Mouse (Mus musculus) testis, postnatal 10 days (tissue): ENCODE measurements around the gene St3gal5.

Experiments used
- DNase-seq: peaks from one replicate; pipeline ENCODE4 v3.0.0; 2021; ENCODE audit warnings: low spot score

The St3gal5 gene

GRCm38 (mm10) chr6:72098021-72098655 lies 746 bp downstream of the St3gal5 start:
- DNase-seq = peak; percentile 63

DNA sequence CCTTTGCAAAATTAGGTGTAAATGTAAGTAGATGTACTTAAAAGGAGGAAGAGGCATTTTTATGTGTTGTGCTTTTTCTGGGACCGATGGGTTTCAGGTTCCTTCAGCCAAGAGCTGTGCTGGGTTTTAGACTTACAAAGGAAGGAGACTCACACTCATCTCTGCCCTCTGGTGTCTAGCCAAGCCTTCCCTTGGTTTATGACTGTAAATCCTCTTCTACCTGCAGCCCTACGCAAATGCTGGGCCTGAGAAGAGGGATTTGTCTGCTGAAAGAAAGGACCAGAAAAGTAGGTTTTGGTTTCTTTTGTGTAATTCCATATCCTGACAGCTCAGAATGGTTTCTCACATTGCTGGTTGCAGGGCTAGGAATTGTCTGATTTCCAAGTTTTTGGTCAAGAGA lies 1.3 kb downstream of the St3gal5 start:
- no peak for DNase-seq

DNA sequence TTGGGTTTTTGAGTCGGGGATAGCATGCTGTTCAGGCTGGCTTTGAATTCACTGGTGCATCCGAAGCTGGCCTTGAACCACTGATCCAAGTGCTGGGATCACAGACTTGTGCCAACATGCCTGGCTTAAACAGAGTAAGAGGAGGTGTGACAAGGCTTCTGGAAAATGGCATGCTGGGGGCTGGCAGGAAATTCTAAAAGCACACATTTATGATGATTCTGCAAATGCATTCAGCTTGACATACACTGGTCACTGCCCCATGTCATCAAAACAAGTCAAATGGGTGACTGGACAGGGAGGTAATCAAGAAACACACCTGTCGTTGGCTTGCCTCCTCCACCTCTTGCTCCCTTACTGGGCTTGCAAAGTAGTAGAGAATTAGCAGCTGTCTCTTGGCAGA lies 1.9 kb downstream of the St3gal5 start:
- no peak for DNase-seq

DNA sequence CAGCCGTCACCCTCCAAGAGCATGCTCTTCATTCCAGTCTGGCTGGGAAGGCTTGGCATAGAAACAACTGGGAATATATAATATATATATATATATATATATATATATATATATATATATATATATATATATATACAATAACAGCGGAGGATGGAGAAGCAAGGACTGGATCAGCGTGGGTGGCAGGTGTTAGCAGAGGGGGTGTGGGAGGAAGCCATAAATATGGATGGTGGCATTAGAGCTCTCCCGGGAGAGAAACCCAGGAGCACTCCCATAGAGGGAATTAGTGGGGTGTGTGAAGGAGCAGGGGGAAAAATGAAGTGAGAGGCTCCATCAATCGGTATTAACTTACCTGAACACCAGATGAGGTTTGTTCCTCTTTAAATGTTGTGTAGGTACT lies 2.8 kb downstream of the St3gal5 start:
- DNase-seq = no peak

DNA sequence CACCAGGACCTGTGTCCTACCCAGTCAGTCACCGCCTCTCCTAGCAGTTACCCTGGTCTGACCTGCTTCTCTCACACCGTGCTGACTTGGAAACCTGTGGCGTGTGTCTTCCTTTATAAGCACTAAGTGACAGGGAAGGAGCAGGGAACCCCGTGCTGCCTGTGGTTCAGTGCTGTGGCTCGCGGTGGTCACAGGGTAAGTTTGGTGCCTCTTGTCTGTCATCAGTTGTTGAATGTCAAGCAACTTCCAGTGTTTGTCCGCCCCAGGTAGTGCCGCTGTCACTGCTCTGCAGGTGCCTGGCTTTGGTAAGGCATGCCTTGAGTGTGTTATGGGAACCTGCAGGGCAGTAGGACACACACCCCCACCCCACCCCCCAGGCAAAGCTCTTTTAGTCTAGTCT lies 3.5 kb downstream of the St3gal5 start:
- no peak for DNase-seq

- no peak for DNase-seq
Observed at GRCm38 (mm10) chr6:72101386-72101785, 4.0 kb downstream of the St3gal5 start.

DNA sequence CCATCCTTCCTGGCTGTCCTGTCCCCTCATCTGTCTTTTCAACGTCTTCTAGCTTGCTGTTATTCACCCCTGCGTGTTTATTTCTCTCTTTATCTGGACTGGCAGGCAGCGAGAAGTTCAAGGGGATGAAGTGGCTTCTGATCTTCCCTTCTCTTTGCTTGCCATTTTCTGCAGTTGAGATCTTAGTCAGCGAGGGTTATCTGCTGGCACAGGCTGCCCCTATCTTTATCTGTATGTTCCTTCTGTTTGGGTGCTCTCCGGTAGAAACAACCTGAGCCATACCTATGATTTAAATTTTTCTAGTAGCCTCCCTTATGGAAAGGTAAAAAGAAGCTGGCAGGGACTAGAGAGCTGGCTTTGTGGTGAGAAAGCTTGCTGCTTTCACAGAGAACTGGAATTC lies 4.7 kb downstream of the St3gal5 start:
- no peak for DNase-seq

- no peak for DNase-seq
Observed at GRCm38 (mm10) chr6:72104534-72104933, 7.1 kb downstream of the St3gal5 start.

DNA sequence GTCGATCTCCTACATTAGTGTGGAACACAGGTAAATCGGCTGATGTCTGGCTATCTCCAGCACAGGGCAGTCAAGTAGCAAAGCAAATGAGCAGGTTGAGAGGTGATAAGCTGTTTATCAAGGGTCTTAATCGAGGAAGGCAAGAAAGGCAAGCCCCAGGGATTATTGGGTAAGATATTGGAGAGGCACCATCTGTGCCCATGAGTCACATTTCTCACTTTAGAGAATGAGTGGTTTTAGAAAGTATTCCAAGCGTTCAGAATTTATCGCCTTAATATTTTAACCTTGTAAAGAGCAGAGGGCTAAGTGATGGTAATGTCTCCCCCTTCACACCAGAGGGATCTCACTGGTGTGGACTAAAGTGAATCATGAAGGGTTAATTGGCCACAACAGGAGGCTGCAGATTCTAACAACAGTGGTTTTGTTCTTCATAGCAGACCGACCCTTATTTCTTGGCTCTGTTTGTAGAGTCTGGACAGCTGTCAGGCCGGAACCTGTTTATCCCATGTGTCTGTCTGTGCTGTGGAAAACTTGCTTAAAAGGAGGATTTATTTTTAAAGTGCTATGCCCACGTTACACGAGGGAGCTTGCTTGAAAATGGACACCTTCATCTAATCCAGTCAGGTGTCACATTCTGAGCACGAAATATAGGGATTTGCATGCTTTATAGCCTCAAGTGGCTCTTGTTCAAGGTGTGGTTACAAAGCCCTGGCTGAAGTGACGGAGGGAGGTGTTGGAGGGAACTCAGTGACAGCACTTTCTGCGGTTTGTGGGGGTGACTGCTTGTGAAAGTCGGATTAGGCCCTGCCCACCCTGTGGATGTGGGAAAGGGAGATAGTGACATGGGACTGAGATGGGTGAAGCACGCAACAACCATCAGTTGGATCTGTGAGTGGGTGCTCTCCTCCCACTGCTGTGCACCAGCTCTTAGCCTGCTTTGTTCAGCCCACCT lies 11.8 kb downstream of the St3gal5 start:
- DNase-seq = no peak

- DNase-seq = no peak
Observed at GRCm38 (mm10) chr6:72110577-72110976, 13.2 kb downstream of the St3gal5 start.

- DNase-seq = no peak
Observed at GRCm38 (mm10) chr6:72112575-72112974, 15.2 kb downstream of the St3gal5 start.

DNA sequence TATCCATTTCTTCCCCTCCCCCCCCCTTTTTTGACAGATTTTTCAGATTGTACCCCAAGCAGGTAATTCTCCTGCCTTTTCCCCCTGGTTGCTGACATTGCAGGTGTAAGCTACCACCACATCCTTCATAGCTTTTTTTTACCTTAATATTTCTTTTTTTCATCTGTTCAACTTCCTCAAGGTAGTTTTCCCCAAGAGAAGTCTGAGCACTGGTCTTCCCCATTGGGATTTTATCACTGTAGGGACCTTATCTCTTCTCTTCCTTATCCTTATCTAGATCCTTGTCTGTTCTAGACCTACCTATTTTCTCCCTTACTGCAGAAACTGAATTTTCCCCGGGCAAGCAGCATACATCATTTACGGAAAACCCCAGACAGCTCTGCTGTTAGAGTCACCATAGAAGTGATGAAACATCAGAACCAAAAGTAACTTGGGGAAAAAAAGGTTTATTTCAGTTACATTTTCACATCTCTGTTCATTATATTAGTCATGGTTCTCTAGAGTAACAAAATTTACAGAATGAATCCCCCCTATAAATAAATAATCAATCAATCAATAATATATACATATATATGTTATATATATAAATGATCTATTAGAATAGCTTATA lies 15.8 kb downstream of the St3gal5 start:
- no peak for DNase-seq

DNA sequence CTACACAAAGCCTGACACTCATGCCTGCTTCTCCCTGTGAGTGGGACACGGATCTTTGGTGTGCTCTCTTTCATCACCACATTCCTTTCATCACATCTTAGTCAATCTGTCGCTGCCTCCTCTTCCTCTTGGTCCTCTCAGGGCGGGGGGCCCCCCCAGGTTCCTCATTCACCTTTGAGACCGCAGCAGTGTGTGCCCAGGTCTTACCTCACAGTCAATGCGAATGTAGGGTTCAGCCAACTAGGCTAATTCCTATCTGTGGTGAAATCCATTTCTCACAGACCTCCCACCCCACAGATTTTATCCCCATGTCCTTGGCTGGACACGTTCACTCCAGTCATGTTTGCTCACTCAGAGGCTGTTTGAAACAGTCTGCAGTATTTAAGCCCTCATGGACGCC lies 17.5 kb downstream of the St3gal5 start:
- DNase-seq = no peak

- DNase-seq = no peak
Observed at GRCm38 (mm10) chr6:72117322-72117968, 20.1 kb downstream of the St3gal5 start.

DNA sequence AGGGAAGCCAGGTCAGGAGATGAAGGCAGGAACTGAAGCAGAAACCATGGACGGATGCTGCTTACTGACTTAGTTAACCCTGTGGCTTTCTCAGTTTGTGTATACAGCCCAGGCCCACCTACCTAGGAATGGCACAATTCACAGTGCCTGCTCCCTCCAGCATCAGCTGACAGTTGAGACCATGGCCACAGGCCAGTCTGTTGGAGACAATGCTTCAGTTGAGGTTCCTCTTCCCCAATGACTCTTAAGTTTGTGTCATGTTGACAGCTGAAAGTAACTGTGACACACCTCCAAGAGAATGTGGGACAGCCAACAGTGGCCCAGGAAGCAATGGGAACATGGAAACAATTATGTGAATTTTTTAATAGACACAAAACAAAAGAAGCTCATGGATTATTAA lies 22.5 kb downstream of the St3gal5 start:
- no peak for DNase-seq

DNA sequence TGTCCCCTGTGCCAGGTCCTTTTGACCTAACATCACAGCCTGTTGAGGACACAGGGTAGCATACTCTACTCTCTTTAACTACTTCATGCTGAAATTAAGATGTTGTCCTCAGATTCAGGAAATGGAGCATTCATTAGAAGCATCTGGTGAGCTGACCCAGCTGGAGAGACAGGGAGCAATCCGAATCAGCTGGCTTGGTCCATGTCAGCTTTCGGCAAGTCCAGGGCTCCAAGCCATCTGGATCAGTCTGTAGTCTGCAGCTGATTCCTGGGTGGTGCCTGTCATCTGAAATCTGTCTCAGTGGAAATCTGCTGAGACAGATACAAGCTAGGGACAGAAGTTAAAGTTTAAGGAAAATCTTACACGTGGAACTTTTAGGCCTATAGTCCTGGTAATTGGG lies 23.9 kb downstream of the St3gal5 start:
- DNase-seq = no peak

GRCm38 (mm10) chr6:72122515-72122914 lies 25.1 kb downstream of the St3gal5 start:
- no peak for DNase-seq

- no peak for DNase-seq
Observed at GRCm38 (mm10) chr6:72124315-72125103, 27.1 kb downstream of the St3gal5 start.

DNA sequence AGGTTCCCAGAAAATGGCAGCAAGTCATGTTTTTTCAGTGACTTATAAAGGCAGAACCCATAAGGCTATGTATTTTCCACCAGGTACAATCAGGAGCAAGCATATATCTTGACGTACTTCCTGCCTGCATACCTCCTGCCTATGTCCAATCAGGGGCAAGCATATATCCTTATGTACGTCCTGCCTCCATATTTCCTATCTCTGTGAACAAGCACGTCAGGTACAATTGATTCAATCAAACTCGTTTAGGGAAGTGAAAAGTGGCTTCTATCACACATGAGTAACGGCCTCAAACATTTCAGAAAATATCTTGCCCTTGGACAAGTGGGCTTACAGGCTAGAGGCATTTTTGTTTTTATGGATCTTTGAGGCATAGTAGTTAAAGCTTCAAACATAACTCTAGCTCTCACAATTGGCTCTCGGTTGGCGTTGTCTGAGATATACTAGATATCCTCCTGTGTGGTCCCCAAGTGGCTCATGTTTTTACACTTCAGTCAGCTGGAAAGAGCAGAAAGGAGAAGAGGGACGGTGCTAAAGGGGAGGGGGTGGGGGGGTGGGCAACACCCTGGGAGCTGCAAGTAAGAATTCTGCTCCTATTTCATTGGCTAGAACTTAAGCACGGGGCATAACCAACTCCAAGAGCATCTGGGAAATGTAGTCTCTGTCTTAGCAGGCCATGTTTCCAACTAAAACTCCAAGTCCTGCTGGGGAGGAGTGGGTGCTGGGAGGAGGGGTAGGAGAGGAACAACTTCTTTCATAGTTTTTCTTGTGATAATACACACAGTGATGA lies 28.9 kb downstream of the St3gal5 start:
- DNase-seq = no peak

- no peak for DNase-seq
Observed at GRCm38 (mm10) chr6:72130056-72130455, 32.7 kb downstream of the St3gal5 start.

DNA sequence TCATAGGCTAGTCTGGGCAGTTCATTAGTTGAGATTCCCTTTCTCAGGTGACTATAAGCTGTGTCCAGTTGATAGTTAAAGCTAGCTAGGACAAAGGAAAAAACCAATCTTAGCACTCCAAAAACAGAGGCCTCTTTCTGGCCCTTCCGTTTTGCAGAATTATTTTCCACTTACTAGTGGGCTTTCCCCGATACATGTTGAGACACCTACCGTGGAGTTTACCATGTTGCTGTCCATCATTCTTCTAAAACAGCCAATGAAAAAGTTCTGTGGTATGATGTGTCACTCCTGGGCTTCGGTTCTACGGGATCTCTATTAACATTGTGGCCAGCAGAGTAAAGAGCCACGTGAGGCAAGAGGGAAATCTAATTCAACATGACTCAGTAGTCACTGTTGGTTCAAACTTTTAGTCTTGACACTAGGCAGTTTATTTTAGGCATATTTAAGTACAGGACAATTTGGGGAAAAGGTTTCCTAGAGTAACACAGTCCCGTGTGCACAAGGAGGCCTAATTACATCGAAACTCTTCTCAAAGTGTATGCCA lies 35.4 kb downstream of the St3gal5 start:
- no peak for DNase-seq
